Mouse (Mus musculus) cerebellum, adult 2 months (tissue): Measurements from ENCODE around the gene Rspry1. TPM values are rescaled to one million over a fixed set of nuclear protein-coding genes. Genes with fewer than 3 reads are reported as not detected.

Experiments used
- DNase-seq, 2 experiments: peaks; one replicate each; pipeline ENCODE4 v3.0.0; 2021
- H3K27ac ChIP-seq: fragments of 200-500 bp; 2 replicates; pipeline ENCODE4 v1.5.1; 2012; ENCODE audit warnings: low read length, control low read depth, inconsistent platforms; ENCODE audit not compliant: insufficient read depth
- H3K27me3 ChIP-seq: fragments of 200-500 bp; 2 replicates; pipeline ENCODE4 v1.6.1; 2012; ENCODE audit warnings: inconsistent platforms, mild to moderate bottlenecking, low read length, moderate library complexity; ENCODE audit not compliant: control insufficient read depth, insufficient read depth
- H3K4me1 ChIP-seq: fragments of 200-500 bp; 2 replicates; pipeline ENCODE4 v1.6.1; 2011; ENCODE audit warnings: low read length; ENCODE audit not compliant: control insufficient read depth, insufficient read depth
- H3K4me3 ChIP-seq: fragments of 200-500 bp; replicated peaks from 2 replicates; pipeline ENCODE3; 2011; ENCODE audit warnings: mild to moderate bottlenecking, low read depth, low read length, control low read depth; ENCODE audit not compliant: insufficient read depth
- CTCF ChIP-seq: fragments of 200-500 bp; IDR thresholded peaks from 2 replicates; pipeline ENCODE4 v1.5.1; 2011; ENCODE audit warnings: low read depth, mild to moderate bottlenecking, control low read depth, low read length, moderate library complexity, borderline replicate concordance; ENCODE audit not compliant: insufficient read depth
- POLR2A ChIP-seq: fragments of 200-500 bp; IDR thresholded peaks from 2 replicates; pipeline ENCODE4 v1.6.1; 2011; ENCODE audit warnings: low read length, control low read depth, borderline replicate concordance; ENCODE audit not compliant: insufficient read depth
- WGBS: fragments of 180-500 bp; shearing (Covaris S2); methylation state at CpG from one replicate; pipeline ENCODE4 v1.1.7; 2018; 5-methylcytosine and 5-hydroxymethylcytosine counted together
- polyA plus RNA-seq: library from polyadenylated mRNA; depleted of rRNA; stranded (reverse); fragments of >200 nt; gene quantifications from 2 replicates; pipeline ENCODE4 v1.2.3, GENCODE M21; 2012

The Rspry1 gene
- polyA plus RNA-seq, 1 experiment = 22.0 TPM

- TF ChIP-seq CTCF (peak; percentile 52), POLR2A (no peak)
- DNase-seq = peak in 1 of 2 experiments; percentile 27
- H3K4me3 ChIP-seq = no peak overlapping the region
- H3K4me1 ChIP-seq = no peaks in the 10 kb centered on the region
- 12% methylated on average over 4 of the region's 4 CpGs for WGBS
- H3K27ac ChIP-seq = 0 out of 2 replicates have a peak overlapping the region, but pooled peaks have one; percentile 20
- no peaks in the 10 kb centered on the region for H3K27me3 ChIP-seq
Measured at GRCm38 (mm10) chr8:94584238-94584817, 17.4 kb upstream of the Rspry1 start.

- H3K27me3 ChIP-seq = no peaks in the 10 kb centered on the region
- no peak overlapping the region for H3K27ac ChIP-seq
- no peaks in the 10 kb centered on the region for H3K4me1 ChIP-seq
- TF ChIP-seq CTCF (no peak), POLR2A (no peak)
- H3K4me3 ChIP-seq = no peak overlapping the region
- no peak for DNase-seq
- 76% methylated on average over 4 of the region's 4 CpGs for WGBS
Measured at GRCm38 (mm10) chr8:94591691-94592090, 10.0 kb upstream of the Rspry1 start.

- H3K4me1 ChIP-seq = peaks cover 3% of the 10 kb centered on the region; the same call in 1 of the 2 replicates
- H3K27me3 ChIP-seq = no peaks in the 10 kb centered on the region
- DNase-seq = no peak
- 64% methylated on average over 1 of the region's 1 CpGs for WGBS
- TF ChIP-seq POLR2A (no peak), CTCF (peak; percentile 28; the same call in 1 of the 2 replicates)
- no peak overlapping the region for H3K27ac ChIP-seq
- no peak overlapping the region for H3K4me3 ChIP-seq
Measured at GRCm38 (mm10) chr8:94594211-94594610, 7.5 kb upstream of the Rspry1 start.

DNA sequence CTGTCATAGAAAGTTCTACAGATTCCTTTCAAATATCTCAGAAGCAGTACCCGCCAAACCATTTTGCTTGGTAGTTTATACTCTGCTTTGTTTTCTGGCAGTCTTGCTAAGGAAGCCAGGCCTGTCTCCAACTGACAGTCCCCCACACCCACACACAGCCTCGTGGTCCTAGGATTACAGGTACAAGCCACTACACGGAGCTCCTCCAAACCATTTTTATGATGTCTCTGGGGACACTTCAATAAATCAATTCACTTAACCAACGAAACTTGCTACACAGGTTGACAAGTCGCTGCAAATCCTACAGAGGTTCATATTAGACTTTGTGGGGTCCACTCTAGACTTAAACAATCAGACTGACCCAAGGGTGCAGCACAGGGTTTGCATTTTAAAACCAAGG is 1.3 kb upstream of the Rspry1 start:
- Histone ChIP-seq H3K27me3 (no peaks in the 10 kb centered on the region), H3K4me1 (peaks cover 3% of the 10 kb centered on the region; the same call in 1 of the 2 replicates), H3K4me3 (peak overlapping the region; percentile 71), H3K27ac (peak overlapping the region; percentile 57; the same call in 1 of the 2 replicates)
- no peak for DNase-seq
- WGBS = 18% methylated on average over 5 of the region's 5 CpGs
- TF ChIP-seq POLR2A = no peak
- TF ChIP-seq CTCF = no peak

DNA sequence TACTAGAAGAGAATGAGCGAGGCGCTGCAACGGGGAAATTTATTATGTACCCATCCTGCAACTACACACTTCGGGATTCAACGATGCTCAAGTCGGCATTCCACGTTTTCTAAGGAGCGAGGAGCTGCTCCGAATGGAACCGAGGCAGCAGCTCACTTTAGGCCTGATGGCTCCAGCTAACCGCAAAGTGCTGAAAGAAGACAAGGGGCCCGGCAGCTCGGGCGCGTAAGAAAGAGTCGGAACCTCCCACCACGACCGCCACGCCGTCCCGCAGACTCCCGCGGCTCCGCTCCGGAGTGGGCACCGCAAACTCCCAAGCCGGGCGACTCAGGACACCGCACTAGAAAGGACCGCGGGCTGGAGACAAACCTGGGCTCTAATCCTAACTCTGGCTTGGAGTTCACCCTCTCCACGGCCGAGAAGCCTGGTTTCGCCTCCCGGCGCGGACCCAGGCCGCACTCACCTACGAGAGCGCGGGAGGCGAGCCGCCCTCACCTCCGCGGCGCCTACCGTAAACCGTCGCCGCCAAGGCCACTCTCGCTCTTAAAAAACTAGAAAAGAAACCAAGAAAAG is 617 bp upstream of the Rspry1 start:
- Histone ChIP-seq H3K27me3 (no peaks in the 10 kb centered on the region), H3K27ac (peak overlapping the region; percentile 57), H3K4me3 (peak overlapping the region; percentile 71), H3K4me1 (peaks cover 3% of the 10 kb centered on the region; the same call in 1 of the 2 replicates)
- WGBS = under 1% methylated on average over 50 of the region's 51 CpGs
- TF ChIP-seq CTCF (no peak), POLR2A (no peak)
- no peak for DNase-seq

- TF ChIP-seq POLR2A (0 out of 2 replicates have a peak, but pooled peaks have one; percentile 7), CTCF (no peak)
- Histone ChIP-seq H3K27ac (0 out of 2 replicates have a peak overlapping the region, but pooled peaks have one; percentile 19), H3K27me3 (no peaks in the 10 kb centered on the region), H3K4me1 (peaks cover 3% of the 10 kb centered on the region; the same call in 1 of the 2 replicates), H3K4me3 (peak overlapping the region; percentile 77)
- peak in 1 of 2 experiments; percentile 21 for DNase-seq
- WGBS = under 1% methylated on average over 31 of the region's 31 CpGs
Measured at GRCm38 (mm10) chr8:94602471-94603131, 864 bp downstream of the Rspry1 start.

- DNase-seq = no peak
- 77% methylated on average over 2 of the region's 2 CpGs for WGBS
- no peak for TF ChIP-seq POLR2A
- TF ChIP-seq CTCF = no peak
- Histone ChIP-seq H3K27me3 (no peaks in the 10 kb centered on the region), H3K4me1 (no peaks in the 10 kb centered on the region; the same call in 1 of the 2 replicates), H3K4me3 (no peak overlapping the region), H3K27ac (no peak overlapping the region)
Measured at GRCm38 (mm10) chr8:94604030-94604429, 2.3 kb downstream of the Rspry1 start.
